17 mouse cellular contexts compared by ENCODE assay signal in the genomic region with DNA sequence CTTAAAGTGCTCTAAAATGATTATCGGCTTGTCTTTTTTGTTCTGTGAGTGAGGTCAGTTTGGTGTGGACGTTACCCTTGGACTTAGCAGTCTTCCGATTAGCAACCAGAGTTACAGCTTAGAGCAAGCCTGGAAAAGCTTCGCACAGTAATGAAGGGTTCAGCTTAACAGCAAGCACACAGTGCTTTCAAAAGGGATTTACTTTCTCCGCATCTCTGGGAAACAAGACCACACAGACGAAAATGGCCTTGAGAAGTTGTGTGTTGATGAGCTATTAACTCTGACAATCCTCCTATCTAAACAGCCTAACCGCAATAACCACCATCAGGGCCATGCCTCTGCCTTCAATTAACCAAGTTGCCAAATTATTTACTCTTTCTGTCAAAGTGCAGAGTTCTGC. TPM values are rescaled to one million over a fixed set of nuclear protein-coding genes. Genes with fewer than 3 reads are reported as not detected.
"Had no signal": no experiment of that assay in that cellular context is flagged by ENCODE, and none has a peak within 500 bp of the region (broad histone marks: within the 10 kb centered on the region; RNA-seq: fewer than 3 reads in every experiment).

No protein-coding gene starts in this region.

- H3K4me3 ChIP-seq: kidney, embryonic 15.5 days; limb, embryonic 12.5 days; limb, embryonic 15.5 days; midbrain, embryonic 12.5 days had no signal

- H3K4me2 ChIP-seq: kidney, embryonic 15.5 days; limb, embryonic 12.5 days; limb, embryonic 15.5 days; liver, embryonic 11.5 days; lung, embryonic 14.5 days; midbrain, embryonic 12.5 days had no signal

- H3K36me3 ChIP-seq: kidney, embryonic 15.5 days; limb, embryonic 12.5 days; midbrain, embryonic 12.5 days had no signal

- DNase-seq: kidney, postnatal 4 days; left cerebral cortex, postnatal 4 days; liver, postnatal 0 days; lung, embryonic 14.5 days; thymus, adult 2 months; thymus, postnatal 14 days had no signal

- H3K9me3 ChIP-seq: kidney, embryonic 15.5 days; limb, embryonic 12.5 days; limb, embryonic 15.5 days; midbrain, embryonic 12.5 days had no signal

- H3K4me1 ChIP-seq: kidney, embryonic 15.5 days; limb, embryonic 12.5 days; limb, embryonic 15.5 days; midbrain, embryonic 12.5 days had no signal

- H3K9ac ChIP-seq: kidney, embryonic 15.5 days; limb, embryonic 12.5 days; limb, embryonic 15.5 days; liver, embryonic 14.5 days; liver, postnatal 0 days; lung, embryonic 14.5 days; midbrain, embryonic 12.5 days had no signal

- H3K27me3 ChIP-seq: kidney, embryonic 15.5 days; limb, embryonic 15.5 days; midbrain, embryonic 12.5 days had no signal

- H3K27ac ChIP-seq: kidney, embryonic 15.5 days; limb, embryonic 12.5 days; limb, embryonic 15.5 days; liver, embryonic 14.5 days; macrophage; midbrain, embryonic 12.5 days; stomach, postnatal 0 days had no signal

- ATAC-seq: intestine, postnatal 0 days; liver, postnatal 0 days; lung, postnatal 0 days had no signal

RNA-seq across cellular contexts. Expression of a gene that starts 46.9 kb away (rescaled TPM):
- total RNA-seq: megakaryocyte, adult 5-6 weeks had no signal
- polyA plus RNA-seq: macrophage had no signal
